Mouse (Mus musculus) myocyte (in vitro differentiated cells): ENCODE measurements around the gene Colgalt2.

ENCODE experiments used
- CEBPB ChIP-seq: IDR thresholded peaks from 2 replicates; pipeline ENCODE4 v1.6.1; 2011; ENCODE audit warnings: mild to moderate bottlenecking, moderate library complexity; ENCODE audit not compliant: poor library complexity, insufficient read depth, severe bottlenecking
- E2F4 ChIP-seq: IDR thresholded peaks from one replicate; pipeline ENCODE4 v1.6.1; 2011; ENCODE audit warnings: mild to moderate bottlenecking, control low read depth, moderate library complexity; ENCODE audit not compliant: insufficient read depth
- MAX ChIP-seq: IDR thresholded peaks from one replicate; pipeline ENCODE4 v1.6.1; 2011; ENCODE audit warnings: low read depth, mild to moderate bottlenecking, control low read depth
- MYOD1 ChIP-seq, 3 experiments: IDR thresholded peaks; one replicate each; pipeline ENCODE4 v1.6.1; 2011; ENCODE audit warnings: control low read depth in 2 of 3, low read depth in 2 of 3, mild to moderate bottlenecking in 2 of 3, moderate library complexity in 1 of 3; ENCODE audit not compliant: insufficient read length in 2 of 3, control insufficient read depth in 1 of 3
- MYOG ChIP-seq, 3 experiments: IDR thresholded peaks; one replicate each; pipeline ENCODE4 v1.6.1; 2011; ENCODE audit warnings: control low read depth in 2 of 3, low read depth in 2 of 3, mild to moderate bottlenecking in 2 of 3; ENCODE audit not compliant: insufficient read length in 2 of 3, control insufficient read depth in 1 of 3, insufficient read depth in 1 of 3
- POLR2A ChIP-seq: IDR thresholded peaks from one replicate; pipeline ENCODE4 v1.6.1; 2011; ENCODE audit warnings: low read depth, mild to moderate bottlenecking, control low read depth, moderate library complexity; ENCODE audit not compliant: insufficient read length
- POLR2AphosphoS2 ChIP-seq: IDR thresholded peaks from one replicate; pipeline ENCODE4 v1.6.1; 2011; ENCODE audit warnings: low read depth, control low read depth; ENCODE audit not compliant: insufficient read length
- TCF12 ChIP-seq: IDR thresholded peaks from one replicate; pipeline ENCODE4 v1.6.1; 2011; ENCODE audit warnings: mild to moderate bottlenecking, control low read depth; ENCODE audit not compliant: poor library complexity, insufficient read depth, severe bottlenecking
- USF1 ChIP-seq: IDR thresholded peaks from one replicate; pipeline ENCODE4 v1.6.1; 2011; ENCODE audit warnings: low read depth, mild to moderate bottlenecking, control low read depth, moderate library complexity

- TF ChIP-seq MYOD1 (IDR thresholded peaks at IDR 0.05; ENCODE audit: control insufficient read depth in 1 of 3, insufficient read length in 2 of 3, low read depth in 2 of 3), result no peak
- TF ChIP-seq POLR2A, result no peak
- TF ChIP-seq CEBPB, result no peak
- no peak for TF ChIP-seq E2F4
- TF ChIP-seq USF1, result no peak
- TF ChIP-seq TCF12, result no peak
- no peak for TF ChIP-seq MAX
- no peak for TF ChIP-seq MYOG (IDR thresholded peaks at IDR 0.05; ENCODE audit: control insufficient read depth in 1 of 3, insufficient read depth in 1 of 3, insufficient read length in 2 of 3, low read depth in 2 of 3)
- no peak for TF ChIP-seq POLR2AphosphoS2
These were observed 62.7 kb downstream of the Colgalt2 start for GRCm38 (mm10) chr1:152462348-152462747.
